Mouse (Mus musculus): ENCODE results near the gene Gale. TPM values are rescaled to one million over a fixed set of nuclear protein-coding genes. Genes with fewer than 3 reads are reported as not detected.
"Not testable (repeated sequence)": the region's sequence is repeated elsewhere in the genome, so short reads cannot be mapped to it uniquely, and the experiment has no call there.

Gale gene
- total RNA-seq, 2 experiments from 2014 or later = 22.4 to 24.1 TPM

GRCm38 (mm10) chr4:135941026-135941425, 22.5 kb upstream of the Gale start:
- intact Hi-C loops (cut with DNase I) = not testable (repeated sequence)

GRCm38 (mm10) chr4:135942193-135942592, 21.3 kb upstream of the Gale start:
- no peak for DNase-seq (ENCODE audit: low spot score in 2 of 2)
- intact Hi-C loops (cut with DNase I) = no loop called here

More at GRCm38 (mm10) chr4:135941026-135941425, 22.5 kb upstream of the Gale start:
- DNase-seq (ENCODE audit: low spot score in 2 of 2) = not testable (repeated sequence)

- no peak for DNase-seq (ENCODE audit: low spot score in 2 of 2)
Observed at GRCm38 (mm10) chr4:135943389-135943788, 20.1 kb upstream of the Gale start.

DNA sequence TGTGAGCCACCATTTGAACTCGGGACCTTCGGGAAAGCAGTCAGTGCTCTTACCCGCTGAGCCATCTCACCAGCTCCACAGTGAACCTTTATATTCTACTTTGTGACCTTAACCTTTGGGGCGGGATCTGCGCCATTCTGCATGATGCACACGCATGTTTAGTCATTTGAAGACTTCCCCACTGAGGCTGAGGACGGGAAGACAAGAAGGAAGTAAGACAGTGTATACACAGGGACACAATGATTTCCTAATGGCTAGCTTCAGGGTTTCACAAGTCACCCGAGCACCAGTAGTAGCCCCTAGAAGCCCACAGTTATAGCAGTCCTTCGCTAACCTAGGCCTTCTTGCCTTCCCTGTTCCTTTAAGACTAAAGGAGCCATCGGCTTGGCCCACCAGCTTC, 17.8 kb upstream of the Gale start:
- no peak for DNase-seq (ENCODE audit: low spot score in 2 of 2)
- intact Hi-C loops (cut with DNase I) = no loop called here

More at GRCm38 (mm10) chr4:135943389-135943788, 20.1 kb upstream of the Gale start:
- intact Hi-C loops (cut with DNase I) = no loop called here

DNA sequence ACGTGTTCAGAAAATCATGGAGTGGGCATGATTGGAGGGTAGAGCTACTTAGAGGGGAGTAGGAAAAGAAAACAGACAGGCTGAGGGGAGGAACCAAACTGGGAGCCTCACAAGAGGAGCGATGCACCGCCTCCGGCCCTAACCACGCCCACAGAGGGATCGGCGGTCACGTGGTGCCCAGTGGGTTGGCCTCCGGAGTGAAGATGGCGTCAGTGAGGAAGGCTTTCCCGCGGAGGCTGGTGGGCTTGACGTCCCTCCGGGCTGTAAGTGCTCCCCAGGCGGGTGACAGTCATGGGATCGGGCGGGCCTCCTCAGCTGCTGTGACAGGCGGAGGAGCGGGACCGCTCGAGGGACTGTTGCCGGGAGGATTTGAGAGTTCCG, 17.3 kb upstream of the Gale start, which contains the start of gene Hmgcl:
Gene Hmgcl (plus strand): TSS at position 171 of the 381 bp plus-strand sequence.
- intact Hi-C loops (cut with DNase I) = no loop called here
- DNase-seq (ENCODE audit: low spot score in 2 of 2) = peak; percentile 91 to 94

GRCm38 (mm10) chr4:135946659-135947301, 16.7 kb upstream of the Gale start:
- no peak for DNase-seq (ENCODE audit: low spot score in 2 of 2)
- intact Hi-C loops (cut with DNase I) = no loop called here

GRCm38 (mm10) chr4:135948142-135948541, 15.4 kb upstream of the Gale start:
- intact Hi-C loops (cut with DNase I) = no loop called here
- DNase-seq (ENCODE audit: low spot score in 2 of 2) = no peak

- intact Hi-C loops (cut with DNase I) = no loop called here
- DNase-seq (ENCODE audit: low spot score in 2 of 2) = no peak
Observed at GRCm38 (mm10) chr4:135949475-135949874, 14.1 kb upstream of the Gale start.

GRCm38 (mm10) chr4:135949911-135950310, 13.6 kb upstream of the Gale start:
- no peak for DNase-seq (ENCODE audit: low spot score in 2 of 2)
- intact Hi-C loops (cut with DNase I) = no loop called here

DNA sequence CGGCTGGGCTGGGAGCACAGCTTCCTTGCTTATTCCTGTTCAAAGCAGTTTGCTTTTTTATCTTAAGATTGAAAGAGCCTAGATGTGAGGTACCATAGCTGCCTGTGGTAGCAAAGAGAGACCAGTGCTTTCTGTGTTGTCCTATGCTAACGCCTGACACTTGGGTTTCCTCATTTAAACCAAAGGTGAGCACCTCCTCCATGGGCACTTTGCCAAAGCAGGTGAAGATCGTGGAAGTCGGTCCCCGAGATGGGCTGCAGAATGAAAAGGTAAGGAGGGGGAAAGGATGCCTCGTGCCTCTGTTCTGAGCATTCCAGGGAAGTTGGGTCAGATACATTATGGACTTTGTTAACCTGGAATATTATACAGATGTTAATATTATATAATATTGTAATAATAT, 13.2 kb upstream of the Gale start:
- no peak for DNase-seq (ENCODE audit: low spot score in 2 of 2)
- intact Hi-C loops (cut with DNase I) = no loop called here

DNA sequence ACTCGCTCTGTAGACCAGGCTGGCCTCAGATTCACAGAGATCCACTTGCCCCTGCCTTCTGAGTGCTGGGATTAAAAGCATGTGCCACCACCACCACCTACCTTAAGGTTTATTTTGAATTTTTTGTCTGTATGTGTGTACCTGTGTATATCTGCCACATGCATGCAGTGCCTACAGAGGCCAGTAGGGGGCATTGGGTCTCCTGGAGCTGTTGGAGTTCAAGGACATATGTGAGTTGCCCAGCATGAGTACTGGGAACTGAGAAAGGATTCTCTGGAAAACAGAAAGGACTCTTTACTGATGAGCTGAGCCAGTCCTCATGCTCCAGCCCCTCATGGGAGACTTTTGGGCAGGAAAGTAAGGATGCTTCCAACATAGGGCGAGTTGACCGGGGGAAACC, 12.0 kb upstream of the Gale start:
- intact Hi-C loops (cut with DNase I) = no loop called here
- DNase-seq (ENCODE audit: low spot score in 2 of 2) = no peak

- no peak for DNase-seq (ENCODE audit: low spot score in 2 of 2)
- intact Hi-C loops (cut with DNase I) = no loop called here
Observed at GRCm38 (mm10) chr4:135953179-135953578, 10.3 kb upstream of the Gale start.

- DNase-seq (ENCODE audit: low spot score in 2 of 2) = peak in 1 of 2 experiments; percentile 53
- intact Hi-C loops (cut with DNase I) = no loop called here
Observed at GRCm38 (mm10) chr4:135954241-135954640, 9.3 kb upstream of the Gale start.

DNA sequence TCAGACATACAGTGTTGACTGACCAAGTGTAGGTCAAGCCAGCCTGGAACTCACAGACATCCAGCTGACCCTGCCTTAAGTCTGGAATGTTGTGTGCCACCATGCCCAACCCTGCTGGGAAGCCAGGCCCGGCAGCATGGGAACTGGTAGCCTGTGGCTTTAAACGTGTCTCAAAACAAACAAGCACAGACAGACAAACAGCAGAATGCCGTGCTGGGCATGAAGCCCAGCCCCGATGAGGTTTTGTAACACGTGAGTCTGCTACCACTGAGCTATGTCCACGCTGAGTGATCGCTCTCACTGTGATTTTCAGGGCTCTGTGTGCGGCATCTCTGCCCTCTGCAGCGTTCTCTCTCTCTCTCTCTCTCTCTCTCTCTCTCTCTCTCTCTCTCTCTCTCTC, 7.6 kb upstream of the Gale start:
- DNase-seq (ENCODE audit: low spot score in 2 of 2) = no peak
- intact Hi-C loops (cut with DNase I) = no loop called here

DNA sequence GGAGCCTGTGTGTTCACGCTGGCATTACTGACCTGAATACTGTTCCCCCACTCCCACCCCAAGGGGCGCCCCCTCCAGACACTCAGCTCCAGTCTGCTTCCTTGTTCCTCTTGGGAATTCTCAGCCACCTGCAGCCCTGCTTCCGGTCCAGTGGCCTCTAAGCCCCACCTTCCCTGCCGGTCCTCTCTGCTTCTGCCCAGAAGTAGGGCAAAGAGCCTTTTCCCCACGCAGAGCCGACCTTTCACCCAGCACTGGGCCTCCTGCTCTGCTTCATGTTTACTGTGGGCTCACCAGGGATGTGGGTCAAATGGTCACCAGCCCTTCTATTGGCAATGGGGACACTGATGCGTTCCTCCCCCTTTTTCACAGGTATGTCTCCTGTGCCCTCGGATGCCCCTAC, 5.2 kb upstream of the Gale start:
- no peak for DNase-seq (ENCODE audit: low spot score in 2 of 2)
- intact Hi-C loops (cut with DNase I) = no loop called here

DNA sequence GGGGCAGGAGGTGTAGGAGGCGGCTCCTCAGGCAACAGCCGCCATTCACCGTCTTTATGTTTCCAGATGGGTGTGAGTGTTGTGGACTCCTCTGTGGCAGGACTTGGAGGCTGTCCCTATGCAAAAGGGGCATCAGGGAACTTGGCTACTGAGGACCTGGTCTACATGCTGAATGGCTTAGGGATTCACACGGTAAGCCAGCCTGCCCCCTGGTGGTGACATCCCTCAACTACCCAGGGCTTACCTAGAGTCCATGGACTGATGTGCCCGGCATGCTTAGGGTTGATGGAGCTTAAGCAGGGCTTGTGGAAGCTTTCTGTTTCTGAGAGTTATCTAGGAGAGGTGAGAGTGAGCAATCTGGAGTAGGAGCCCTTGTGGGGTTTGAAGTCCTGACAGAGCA, 2.8 kb upstream of the Gale start:
- intact Hi-C loops (cut with DNase I) = no loop called here
- peak; percentile 72 to 75 for DNase-seq (ENCODE audit: low spot score in 2 of 2)

DNA sequence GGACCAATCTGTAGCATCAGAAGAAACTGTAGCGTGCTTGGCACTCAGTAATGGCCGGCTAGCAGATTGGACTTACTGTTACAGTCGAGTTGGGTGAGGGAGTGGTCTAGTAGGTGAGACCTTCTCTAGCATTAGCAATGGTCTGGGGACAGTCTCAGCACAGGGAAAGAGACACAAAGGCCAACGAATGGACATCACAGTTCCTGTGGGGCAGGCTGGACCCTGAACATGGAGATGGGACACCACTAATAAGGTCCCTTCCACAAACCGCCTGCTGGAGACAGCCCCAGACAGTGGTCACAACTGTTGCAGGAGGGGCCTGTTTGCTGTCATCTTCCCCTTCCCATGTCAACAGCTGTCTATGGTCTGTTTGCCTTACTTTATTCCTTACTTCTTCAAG, 1.8 kb upstream of the Gale start:
- DNase-seq (ENCODE audit: low spot score in 2 of 2) = no peak
- intact Hi-C loops (cut with DNase I) = no loop called here

DNA sequence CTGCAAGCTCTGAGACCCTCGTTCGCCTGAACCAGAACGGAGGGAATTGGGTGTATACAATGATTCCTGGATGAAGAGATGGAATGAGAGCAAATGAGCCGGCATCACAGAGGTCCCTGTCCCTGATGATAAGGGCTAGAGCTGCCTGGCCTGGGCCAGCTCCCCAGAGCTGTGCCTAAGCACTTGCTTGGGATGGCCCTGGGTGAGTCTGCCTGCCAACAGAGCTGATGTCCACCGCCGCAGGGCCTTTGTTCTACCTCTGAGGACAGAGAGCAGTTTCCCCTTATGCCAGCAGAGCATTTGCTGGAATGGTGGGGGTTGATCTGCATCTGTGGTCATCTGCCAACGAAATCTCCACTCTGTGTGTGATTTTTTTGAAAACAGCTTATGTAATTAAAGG, 1.3 kb upstream of the Gale start:
- DNase-seq (ENCODE audit: low spot score in 2 of 2) = no peak
- intact Hi-C loops (cut with DNase I) = no loop called here

DNA sequence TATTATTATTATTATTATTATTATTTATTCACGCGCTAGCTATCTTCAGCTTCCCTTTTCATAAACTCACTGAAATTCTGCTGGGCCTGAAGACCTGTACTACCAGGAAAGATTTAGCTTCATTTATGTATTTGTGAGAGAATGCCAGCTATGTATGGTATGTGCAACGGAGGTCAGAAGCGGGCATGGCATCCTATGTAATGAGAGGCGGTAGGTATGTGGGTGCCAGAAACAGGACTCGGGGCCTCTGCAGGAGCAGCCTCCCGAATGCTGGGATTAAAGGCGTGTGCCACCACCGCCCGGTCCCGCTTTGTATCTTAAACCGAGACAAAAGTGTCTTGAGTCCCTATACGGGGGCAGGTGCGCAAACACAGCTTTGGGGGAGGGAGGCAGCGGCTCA, 581 bp upstream of the Gale start:
- DNase-seq (ENCODE audit: low spot score in 2 of 2) = no peak
- intact Hi-C loops (cut with DNase I) = no loop called here

DNA sequence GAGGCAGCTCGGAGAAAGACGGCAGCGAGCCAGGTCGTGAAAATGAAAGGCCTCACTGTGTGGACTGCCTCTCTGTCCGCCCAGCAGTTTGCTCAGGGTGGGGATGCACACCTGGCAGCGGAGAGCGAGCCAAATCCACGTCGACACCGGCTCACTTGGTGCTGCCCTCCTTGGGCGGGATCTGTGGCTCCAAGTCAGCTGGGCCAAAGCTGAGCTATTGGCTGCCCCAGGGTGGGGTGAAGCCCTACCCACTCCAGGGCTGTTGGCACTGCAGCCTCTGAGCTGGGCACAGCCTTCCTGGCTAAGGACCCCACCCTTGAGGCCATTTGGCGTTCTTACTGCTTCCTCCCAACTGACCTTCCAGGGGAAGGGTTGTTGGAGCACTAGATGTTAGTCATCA, 899 bp downstream of the Gale start:
- intact Hi-C loops (cut with DNase I) = no loop called here
- DNase-seq (ENCODE audit: low spot score in 2 of 2) = peak in 1 of 2 experiments; percentile 44

DNA sequence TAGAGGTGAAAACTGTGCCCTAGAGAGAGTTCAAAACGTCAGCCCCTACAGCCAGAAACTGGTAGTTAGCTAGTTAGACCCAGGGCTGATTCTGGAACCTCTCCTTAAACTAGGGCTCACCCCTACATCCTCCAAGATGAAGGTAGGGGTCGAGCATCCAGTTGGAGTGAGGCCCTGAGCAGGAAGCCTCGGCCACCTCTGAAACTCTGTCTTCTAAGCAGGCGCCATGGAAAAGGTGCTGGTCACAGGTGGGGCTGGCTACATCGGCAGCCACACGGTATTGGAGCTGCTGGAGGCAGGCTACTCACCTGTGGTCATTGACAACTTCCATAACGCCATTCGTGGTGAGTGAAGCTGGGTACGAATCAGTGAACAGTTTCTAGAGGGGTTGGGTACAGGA, 1.6 kb downstream of the Gale start:
- no peak for DNase-seq (ENCODE audit: low spot score in 2 of 2)
- intact Hi-C loops (cut with DNase I) = no loop called here

GRCm38 (mm10) chr4:135966283-135966682, 2.8 kb downstream of the Gale start:
- intact Hi-C loops (cut with DNase I) = no loop called here
- no peak for DNase-seq (ENCODE audit: low spot score in 2 of 2)
